Mouse (Mus musculus) kidney, embryonic 16.5 days (tissue): ENCODE results near the gene Eif5a. TPM values are rescaled to one million over a fixed set of nuclear protein-coding genes. Genes with fewer than 3 reads are reported as not detected.
A peak's percentile ranks its signal among the peaks of the same experiment; 100 is the strongest.
"Not testable (repeated sequence)": the region's sequence is repeated elsewhere in the genome, so short reads cannot be mapped to it uniquely, and the experiment has no call there.

ENCODE experiments used
- ATAC-seq: fragments of 200-750 bp; cut with Nextera tagmentation; 2 replicates; pipeline ENCODE4 v1.8.0; 2017; ENCODE audit warnings: moderate TSS enrichment; ENCODE audit not compliant: low FRiP score, low TSS enrichment
- H3K27ac ChIP-seq: fragments of 300-500 bp; sonication (generic); 2 replicates; pipeline ENCODE4 v1.5.1; 2014; ENCODE audit warnings: low read length
- H3K27me3 ChIP-seq: fragments of 300-500 bp; sonication (generic); 2 replicates; pipeline ENCODE4 v1.6.1; 2014; ENCODE audit warnings: low read length, control low read depth, mixed read lengths; ENCODE audit not compliant: insufficient read depth
- H3K36me3 ChIP-seq: fragments of 300-500 bp; sonication (generic); 2 replicates; pipeline ENCODE4 v1.6.1; 2014; ENCODE audit warnings: low read length, control low read depth, mixed read lengths; ENCODE audit not compliant: insufficient read depth
- H3K4me1 ChIP-seq: fragments of 300-500 bp; sonication (generic); 2 replicates; pipeline ENCODE4 v1.6.1; 2014; ENCODE audit warnings: low read length, control low read depth, mixed read lengths; ENCODE audit not compliant: insufficient read depth
- H3K4me2 ChIP-seq: fragments of 300-500 bp; sonication (generic); replicated peaks from 2 replicates; pipeline ENCODE4 v1.6.1; 2014; ENCODE audit warnings: low read depth, low read length
- H3K4me3 ChIP-seq: fragments of 300-500 bp; sonication (generic); 2 replicates; pipeline ENCODE4 v1.5.1; 2014; ENCODE audit warnings: mild to moderate bottlenecking, low read length
- H3K9ac ChIP-seq: fragments of 300-500 bp; sonication (generic); replicated peaks from 2 replicates; pipeline ENCODE4 v1.6.1; 2014; ENCODE audit warnings: low read length
- H3K9me3 ChIP-seq: fragments of 300-500 bp; sonication (generic); 2 replicates; pipeline ENCODE4 v1.6.1; 2016; ENCODE audit warnings: low read length, control low read depth
- WGBS: fragments of 180-500 bp; shearing (Covaris S2); extraction: QIAGEN DNeasy Blood & Tissue Kit; methylation state at CpG from one replicate; pipeline ENCODE4 v1.1.7; 2014; 5-methylcytosine and 5-hydroxymethylcytosine counted together
- polyA plus RNA-seq: library from polyadenylated mRNA; unstranded; fragments of >200 nt; fragmentation: Nextera tagmentation; extraction: Ambion mirVana; gene quantifications from 2 replicates; pipeline ENCODE4 v1.2.1, GENCODE M21; 2015

Eif5a gene
- polyA plus RNA-seq, 1 experiment from 2014 or later = 1,737 TPM

GRCm38 (mm10) chr11:69917379-69917948 is 4.3 kb downstream of the Eif5a start:
- H3K36me3 ChIP-seq = peaks cover 42% of the 10 kb centered on the region
- H3K4me1 ChIP-seq = peaks cover 43% of the 10 kb centered on the region
- 85% methylated on average over 8 of the region's 8 CpGs for WGBS
- no peak for ATAC-seq
- H3K9me3 ChIP-seq = no peaks in the 10 kb centered on the region
- H3K4me3 ChIP-seq = no peak overlapping the region
- H3K27ac ChIP-seq = no peak overlapping the region
- H3K9ac ChIP-seq = no peak overlapping the region
- H3K4me2 ChIP-seq = no peak overlapping the region
- no peaks in the 10 kb centered on the region for H3K27me3 ChIP-seq

GRCm38 (mm10) chr11:69916652-69917378 is 4.9 kb downstream of the Eif5a start:
- 55% methylated on average over 7 of the region's 7 CpGs for WGBS
- not testable (repeated sequence) for H3K9ac ChIP-seq, H3K27ac ChIP-seq, H3K9me3 ChIP-seq, H3K27me3 ChIP-seq, ATAC-seq, H3K4me2 ChIP-seq, H3K4me3 ChIP-seq
- peaks cover 49% of the 10 kb centered on the region for H3K36me3 ChIP-seq
- peaks cover 40% of the 10 kb centered on the region for H3K4me1 ChIP-seq

- H3K4me3 ChIP-seq = no peak overlapping the region
- no peak for ATAC-seq
- 65% methylated on average over 5 of the region's 5 CpGs for WGBS
- H3K4me2 ChIP-seq = no peak overlapping the region
- H3K9ac ChIP-seq = no peak overlapping the region
- H3K4me1 ChIP-seq = peaks cover 40% of the 10 kb centered on the region
- no peak overlapping the region for H3K27ac ChIP-seq
- H3K36me3 ChIP-seq = peaks cover 57% of the 10 kb centered on the region
- H3K27me3 ChIP-seq = no peaks in the 10 kb centered on the region
- H3K9me3 ChIP-seq = no peaks in the 10 kb centered on the region
Observed at GRCm38 (mm10) chr11:69915667-69916627, 5.8 kb downstream of the Eif5a start.

- peak overlapping the region; percentile 83; the same call in 1 of the 2 replicates for H3K9ac ChIP-seq
- no peak for ATAC-seq
- H3K4me1 ChIP-seq = peaks cover 40% of the 10 kb centered on the region
- 36% methylated on average over 9 of the region's 9 CpGs for WGBS
- H3K4me2 ChIP-seq = peak overlapping the region; percentile 79
- H3K9me3 ChIP-seq = no peaks in the 10 kb centered on the region
- no peaks in the 10 kb centered on the region for H3K27me3 ChIP-seq
- 0 out of 2 replicates have a peak overlapping the region, but pooled peaks have one; percentile 78 for H3K27ac ChIP-seq
- peak overlapping the region; percentile 88 for H3K4me3 ChIP-seq
- H3K36me3 ChIP-seq = peaks cover 67% of the 10 kb centered on the region
Observed at GRCm38 (mm10) chr11:69914917-69915430, 6.8 kb downstream of the Eif5a start.

GRCm38 (mm10) chr11:69914372-69914764 is 7.4 kb downstream of the Eif5a start:
- peak overlapping the region; percentile 83 for H3K9ac ChIP-seq
- peaks cover 37% of the 10 kb centered on the region for H3K4me1 ChIP-seq
- H3K27ac ChIP-seq = peak overlapping the region; percentile 78
- WGBS = under 1% methylated on average over 17 of the region's 17 CpGs
- H3K27me3 ChIP-seq = no peaks in the 10 kb centered on the region
- ATAC-seq = no peak
- peaks cover 72% of the 10 kb centered on the region for H3K36me3 ChIP-seq
- no peaks in the 10 kb centered on the region for H3K9me3 ChIP-seq
- peak overlapping the region; percentile 79 for H3K4me2 ChIP-seq
- peak overlapping the region; percentile 88 for H3K4me3 ChIP-seq

GRCm38 (mm10) chr11:69913554-69914371 is 8.0 kb downstream of the Eif5a start, which contains the start of gene Gps2:
Gps2 (plus strand) TSS chr11:69913888.
- Histone ChIP-seq H3K9me3 (no peaks in the 10 kb centered on the region), H3K4me2 (peak within 1 kb of the TSS; percentile 79), H3K36me3 (peaks cover 75% of the 10 kb centered on the region), H3K27ac (peak within 1 kb of the TSS; percentile 78), H3K4me1 (peaks cover 32% of the 10 kb centered on the region), H3K9ac (peak within 1 kb of the TSS; percentile 83), H3K4me3 (peak within 1 kb of the TSS; percentile 88), H3K27me3 (no peaks in the 10 kb centered on the region)
- peak; percentile 87 for ATAC-seq
- WGBS = under 1% methylated on average over 61 of the region's 61 CpGs

GRCm38 (mm10) chr11:69912716-69913530 is 8.8 kb downstream of the Eif5a start:
- Histone ChIP-seq H3K36me3 (peaks cover 77% of the 10 kb centered on the region), H3K4me3 (peak overlapping the region; percentile 88), H3K27ac (no peak overlapping the region), H3K4me1 (peaks cover 26% of the 10 kb centered on the region), H3K9ac (no peak overlapping the region; the same call in 1 of the 2 replicates), H3K27me3 (no peaks in the 10 kb centered on the region), H3K4me2 (peak overlapping the region; percentile 79), H3K9me3 (no peaks in the 10 kb centered on the region)
- WGBS = 76% methylated on average over 15 of the region's 15 CpGs
- ATAC-seq = no peak

- Histone ChIP-seq H3K4me3 (no peak overlapping the region), H3K9me3 (no peaks in the 10 kb centered on the region), H3K4me2 (no peak overlapping the region), H3K4me1 (peaks cover 26% of the 10 kb centered on the region), H3K27ac (no peak overlapping the region), H3K9ac (no peak overlapping the region), H3K27me3 (no peaks in the 10 kb centered on the region), H3K36me3 (peaks cover 77% of the 10 kb centered on the region)
- ATAC-seq = no peak
- 87% methylated on average over 6 of the region's 6 CpGs for WGBS
Observed at GRCm38 (mm10) chr11:69911701-69912100, 10.1 kb downstream of the Eif5a start.
